Mouse (Mus musculus): Measurements from ENCODE around the gene Ifnar2. TPM values are rescaled to one million over a fixed set of nuclear protein-coding genes. Genes with fewer than 3 reads are reported as not detected.

The Ifnar2 gene
- total RNA-seq, 2 experiments from 2014 or later, result 18.5 to 19.5 TPM

- intact Hi-C loops (cut with DNase I), result no loop called here
- DNase-seq (ENCODE audit: low spot score in 2 of 2), result no peak
These were observed 74.4 kb downstream of the Ifnar2 start for GRCm38 (mm10) chr16:91446778-91447511.

GRCm38 (mm10) chr16:91447512-91447900 lies 74.9 kb downstream of the Ifnar2 start:
- DNase-seq (ENCODE audit: low spot score in 2 of 2), result no peak
- intact Hi-C loops (cut with DNase I), result no loop called here

GRCm38 (mm10) chr16:91448088-91448487 lies 75.5 kb downstream of the Ifnar2 start:
- no peak for DNase-seq (ENCODE audit: low spot score in 2 of 2)
- intact Hi-C loops (cut with DNase I), result no loop called here

- no peak for DNase-seq (ENCODE audit: low spot score in 2 of 2)
These were observed 76.3 kb downstream of the Ifnar2 start for GRCm38 (mm10) chr16:91448895-91449294.

GRCm38 (mm10) chr16:91450137-91451064 lies 77.8 kb downstream of the Ifnar2 start:
- intact Hi-C loops (cut with DNase I), result no loop called here
- DNase-seq (ENCODE audit: low spot score in 2 of 2), result no peak

More at GRCm38 (mm10) chr16:91448895-91449294, 76.3 kb downstream of the Ifnar2 start:
- intact Hi-C loops (cut with DNase I), result no loop called here

GRCm38 (mm10) chr16:91451949-91452348 lies 79.4 kb downstream of the Ifnar2 start:
- no peak for DNase-seq (ENCODE audit: low spot score in 2 of 2)
- intact Hi-C loops (cut with DNase I), result no loop called here

GRCm38 (mm10) chr16:91452363-91452896 lies 79.8 kb downstream of the Ifnar2 start:
- DNase-seq (ENCODE audit: low spot score in 2 of 2), result no peak
- intact Hi-C loops (cut with DNase I), result no loop called here

Other genes starting within 250 kb of the Ifnar2 start
- gene Olig2, start 147.3 kb upstream of the Ifnar2 start, total RNA-seq (2021), result 10 to 100 TPM; 26.2 to 33.7 TPM
- gene Olig1, start 103.0 kb upstream of the Ifnar2 start, total RNA-seq (2021), result 100 to 1,000 TPM in 1 of 2 experiments, 10 to 100 TPM in 1; 98.8 to 123 TPM
- gene Gm21970, start 18.9 kb downstream of the Ifnar2 start, total RNA-seq (2021), result not detected
- 1 to 10 TPM; 8.7 to 9.8 TPM for gene Il10rb, start 33.4 kb downstream of the Ifnar2 start, total RNA-seq (2021)
- gene Ifnar1, start 112.5 kb downstream of the Ifnar2 start, total RNA-seq (2021), result 10 to 100 TPM; 67.8 to 71.0 TPM
- 10 to 100 TPM; 62.0 to 62.6 TPM for gene Ifngr2, start 174.3 kb downstream of the Ifnar2 start, total RNA-seq (2021)
- 100 to 1,000 TPM; 104 to 110 TPM for gene Tmem50b, start 225.0 kb downstream of the Ifnar2 start, total RNA-seq (2021)
- gene Dnajc28, start 246.2 kb downstream of the Ifnar2 start, total RNA-seq (2021), result 1 to 10 TPM; 5.5 to 6.7 TPM

All from left cerebral cortex, postnatal 14 days (tissue).